Comparison of ENCODE assay signal across 8 mouse cellular contexts in the genomic region with DNA sequence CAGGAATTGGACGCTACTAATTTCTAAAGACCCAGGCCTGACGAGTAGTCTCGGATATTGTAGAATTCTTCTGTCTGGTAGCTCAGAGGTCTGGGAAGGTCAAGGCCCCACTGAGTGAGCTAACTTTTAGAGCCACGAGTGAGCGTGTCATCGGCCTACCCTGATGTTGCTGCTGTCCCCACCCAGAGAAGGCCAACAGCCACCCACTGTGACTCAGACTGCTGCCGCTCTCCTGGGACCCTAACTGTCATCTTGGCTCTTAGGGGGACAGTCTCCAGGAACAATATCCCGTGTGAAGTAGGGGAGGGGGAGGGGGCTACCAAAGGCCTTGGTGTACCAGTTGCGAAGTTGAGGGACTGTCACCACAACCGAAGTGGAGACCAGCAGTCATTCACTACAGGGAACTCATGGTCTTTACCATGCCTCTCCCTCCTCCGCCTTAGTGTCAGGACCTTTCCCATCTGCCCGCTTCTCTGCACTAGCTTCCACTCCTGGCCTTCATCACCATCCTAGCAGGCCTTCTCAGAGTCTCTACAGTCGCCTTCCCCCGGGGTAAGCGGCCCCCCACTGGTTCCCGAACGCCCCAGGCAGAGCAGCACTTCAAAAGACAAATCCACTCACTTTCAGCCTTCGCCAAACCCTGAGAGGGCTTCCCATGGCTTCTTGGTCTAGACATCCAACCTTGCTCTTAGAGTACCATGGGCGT. TPM values are rescaled to one million over a fixed set of nuclear protein-coding genes. Genes with fewer than 3 reads are reported as not detected.
DNase-seq lines count a peak whose midpoint lies in the region; ATAC-seq and TF ChIP-seq lines count a peak whose summit lies in the region.

No protein-coding gene starts in this region.

- ATAC-seq in hindbrain, embryonic 11.5 days (ENCODE audit: low FRiP score), result no peak
- ATAC-seq in midbrain, embryonic 13.5 days, result no peak

- 0 out of 2 replicates have a peak overlapping the region, but pooled peaks have one; percentile 1 for H3K4me3 ChIP-seq in kidney, adult 2 months (ENCODE audit: insufficient read depth, low read depth, low read length)
- H3K4me3 ChIP-seq in hindbrain, embryonic 11.5 days (ENCODE audit: low read depth, low read length), result peak overlapping the region; percentile 28
- peak overlapping the region; percentile 36 for H3K4me3 ChIP-seq in midbrain, embryonic 13.5 days (replicated peaks)

- H3K9ac ChIP-seq in hindbrain, embryonic 11.5 days (ENCODE audit: low read depth, low read length), result peak overlapping the region; percentile 59
- H3K9ac ChIP-seq in midbrain, embryonic 13.5 days (replicated peaks), result peak overlapping the region; percentile 54

- 49% methylated on average over 19 of the region's 19 CpGs for WGBS in kidney, adult 2 months
- WGBS in hindbrain, embryonic 11.5 days, result 28% methylated on average over 19 of the region's 19 CpGs
- WGBS in midbrain, embryonic 13.5 days, result 26% methylated on average over 19 of the region's 19 CpGs

- peaks cover 10% of the 10 kb centered on the region; the same call in 1 of the 2 replicates for H3K4me1 ChIP-seq in kidney, adult 2 months (ENCODE audit: control insufficient read depth, insufficient read depth, low read length)
- H3K4me1 ChIP-seq in hindbrain, embryonic 11.5 days (replicated peaks; ENCODE audit: control insufficient read depth, insufficient read depth, low read length), result peaks cover 2% of the 10 kb centered on the region
- H3K4me1 ChIP-seq in midbrain, embryonic 13.5 days (replicated peaks), result peaks cover 39% of the 10 kb centered on the region

- peak overlapping the region; percentile 60 for H3K4me2 ChIP-seq in hindbrain, embryonic 11.5 days (replicated peaks; ENCODE audit: low read depth, low read length)
- H3K4me2 ChIP-seq in midbrain, embryonic 13.5 days (replicated peaks), result peak overlapping the region; percentile 63

- no peak for DNase-seq in kidney, adult 2 months
- DNase-seq in kidney, adult 18-20 months, result no peak
- peak; percentile 41 to 57 for DNase-seq in cerebellum, postnatal 14 days
- DNase-seq in hindbrain, embryonic 11.5 days (ENCODE audit: low spot score), result no peak
- DNase-seq in adipocyte (ENCODE audit: low spot score), result no peak
- DNase-seq in adrenal gland, postnatal 25 days, result no peak
- no peak for DNase-seq in thymus, postnatal 36 days

- H3K9me3 ChIP-seq in hindbrain, embryonic 11.5 days (ENCODE audit: control insufficient read depth, low read length), result no peaks in the 10 kb centered on the region
- no peaks in the 10 kb centered on the region for H3K9me3 ChIP-seq in midbrain, embryonic 13.5 days

- no peak for TF ChIP-seq POLR2A in kidney, adult 2 months (IDR thresholded peaks at IDR 0.05; ENCODE audit: low read depth, low read length)

- H3K27ac ChIP-seq in kidney, adult 2 months (ENCODE audit: insufficient read depth, low read depth, low read length), result no peak overlapping the region
- peak overlapping the region; percentile 69 for H3K27ac ChIP-seq in hindbrain, embryonic 11.5 days (ENCODE audit: low read depth, low read length)
- H3K27ac ChIP-seq in midbrain, embryonic 13.5 days, result peak overlapping the region; percentile 79

- no peaks in the 10 kb centered on the region for H3K36me3 ChIP-seq in kidney, adult 2 months (ENCODE audit: control insufficient read depth, insufficient read depth, low read length)
- H3K36me3 ChIP-seq in hindbrain, embryonic 11.5 days (ENCODE audit: control insufficient read depth, insufficient read depth, low read length), result no peaks in the 10 kb centered on the region
- no peaks in the 10 kb centered on the region for H3K36me3 ChIP-seq in midbrain, embryonic 13.5 days

- no peaks in the 10 kb centered on the region for H3K27me3 ChIP-seq in kidney, adult 2 months (replicated peaks; ENCODE audit: control insufficient read depth, insufficient read depth, low read length)
- no peaks in the 10 kb centered on the region for H3K27me3 ChIP-seq in hindbrain, embryonic 11.5 days (ENCODE audit: control insufficient read depth, insufficient read depth, low read length)
- 0 out of 2 replicates have a peak, but pooled peaks cover 4% of the 10 kb centered on the region for H3K27me3 ChIP-seq in midbrain, embryonic 13.5 days

- TF ChIP-seq CTCF in kidney, adult 2 months (conservative IDR thresholded peaks at IDR 0.05; ENCODE audit: insufficient read depth, insufficient read length, low read depth, low read length), result no peak

RNA-seq across cellular contexts. Expression of a gene that starts 2.4 kb away (rescaled TPM):
- polyA plus RNA-seq in kidney, adult 2 months (2012; rRNA removed), result 35.7 and 44.9 TPM in 2 replicates
- 50.8 and 51.8 TPM in 2 replicates for polyA plus RNA-seq in hindbrain, embryonic 11.5 days (2014; fragmentation: Nextera tagmentation; extraction: Ambion mirVana)
- 59.0 and 62.4 TPM in 2 replicates for polyA plus RNA-seq in midbrain, embryonic 13.5 days (2015; fragmentation: Nextera tagmentation; extraction: Ambion mirVana)
- 33.2 and 35.7 TPM in 2 replicates for total RNA-seq in adrenal gland, postnatal 25 days (2021)

RNA-seq across cellular contexts. Expression of a gene that starts 2.5 kb away (rescaled TPM):
- 13.4 and 17.9 TPM in 2 replicates for polyA plus RNA-seq in kidney, adult 2 months (2012; rRNA removed)
- 0.15 TPM in 1 of 2 replicates, not detected in the other for polyA plus RNA-seq in hindbrain, embryonic 11.5 days (2014; fragmentation: Nextera tagmentation; extraction: Ambion mirVana)
- 0.12 and 0.53 TPM in 2 replicates for polyA plus RNA-seq in midbrain, embryonic 13.5 days (2015; fragmentation: Nextera tagmentation; extraction: Ambion mirVana)
- total RNA-seq in adrenal gland, postnatal 25 days (2021), result 1.6 TPM in 1 of 2 replicates, not detected in the other

RNA-seq across cellular contexts. Expression of a gene that starts 39.7 kb away (rescaled TPM):
- polyA plus RNA-seq in kidney, adult 2 months (2012; rRNA removed), result 4.3 and 4.6 TPM in 2 replicates
- polyA plus RNA-seq in hindbrain, embryonic 11.5 days (2014; fragmentation: Nextera tagmentation; extraction: Ambion mirVana), result 23.3 and 29.9 TPM in 2 replicates
- polyA plus RNA-seq in midbrain, embryonic 13.5 days (2015; fragmentation: Nextera tagmentation; extraction: Ambion mirVana), result 34.2 and 37.3 TPM in 2 replicates
- 56.6 and 57.8 TPM in 2 replicates for total RNA-seq in adrenal gland, postnatal 25 days (2021)

Comparison
In these comparisons a context has a peak if more than half of its experiments do, and no peak if none do; other contexts are left out.
1. DNase-seq: peak in cerebellum, postnatal 14 days (2 of 2); none in kidney, adult 2 months (single experiment), kidney, adult 18-20 months (single experiment), hindbrain, embryonic 11.5 days (single experiment), adipocyte (single experiment), adrenal gland, postnatal 25 days (single experiment) and thymus, postnatal 36 days (0 of 2).
2. Peak in every context shown above with its lines, with median percentiles within 50 percentile points of each other: H3K4me3 ChIP-seq.